Mouse (Mus musculus): ENCODE measurements around the gene Sult2b1. TPM values are rescaled to one million over a fixed set of nuclear protein-coding genes. Genes with fewer than 3 reads are reported as not detected.

The Sult2b1 gene
- total RNA-seq, 1 experiment: 1.6 TPM

DNA sequence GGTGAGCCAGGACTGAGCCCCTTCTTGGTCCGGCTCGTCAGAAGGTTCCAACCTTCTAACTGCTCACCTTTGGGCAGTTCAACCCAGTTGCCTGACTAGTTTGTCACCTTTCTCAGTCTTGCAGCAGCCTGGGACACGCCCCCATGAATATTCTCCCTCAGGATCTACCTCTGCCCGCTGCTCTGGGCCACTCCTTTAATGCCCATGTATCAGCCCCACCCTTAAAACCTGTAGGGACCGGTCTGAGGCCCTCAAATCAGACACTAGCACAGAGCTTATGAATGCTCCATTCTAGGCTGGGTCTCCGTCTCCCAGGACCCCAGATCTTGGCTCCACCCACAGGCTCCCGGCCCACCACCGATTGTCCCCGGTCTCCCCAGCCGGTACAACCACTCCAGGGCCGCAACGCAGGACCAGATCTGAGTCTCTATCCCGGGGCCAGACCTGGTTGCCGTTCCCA lies 69.8 kb downstream of the Sult2b1 start:
- peak overlapping the region; percentile 75 for H3K9ac ChIP-seq (ENCODE audit: insufficient read depth, low read depth, low read length, poor library complexity, severe bottlenecking)
- peaks cover 0 to 25% of the 10 kb centered on the region in 2 experiments; a peak in 2 of 4 replicates for H3K4me1 ChIP-seq (ENCODE audit: control insufficient read depth in 2 of 2, insufficient read depth in 2 of 2, low read length in 2 of 2, poor library complexity in 1 of 2)
- H3K4me3 ChIP-seq (ENCODE audit: insufficient read depth in 1 of 2, low read depth in 1 of 2, low read length in 2 of 2, poor library complexity in 1 of 2, severe bottlenecking in 1 of 2): peak overlapping the region; percentile 76 to 95
- no peaks in the 10 kb centered on the region for H3K9me3 ChIP-seq (ENCODE audit: control insufficient read depth, insufficient read depth, low read depth, low read length)
- no peak for DNase-seq (ENCODE audit: low read depth, low spot score)
- peak overlapping the region; percentile 40; the same call in 1 of the 2 replicates for H3K27ac ChIP-seq (ENCODE audit: insufficient read depth, low read depth, low read length, poor library complexity, severe bottlenecking)
- H3K36me3 ChIP-seq (ENCODE audit: control insufficient read depth, insufficient read depth, low read length, poor library complexity, severe bottlenecking): peaks cover 43% of the 10 kb centered on the region
- in situ Hi-C loops (cut with MboI; ENCODE audit: low sequenced_read_pairs in 2 of 2, unreplicated experiment in 2 of 2): no loop called here
- TF ChIP-seq HCFC1 (IDR thresholded peaks at IDR 0.05; ENCODE audit: borderline replicate concordance, insufficient read depth, low read length) (no peak), CHD2 (IDR thresholded peaks at IDR 0.05; ENCODE audit: low read depth, low read length) (no peak), ZNF384 (IDR thresholded peaks at IDR 0.05; ENCODE audit: low read depth, low read length) (no peak), MAFK (IDR thresholded peaks at IDR 0.05; ENCODE audit: insufficient read depth, low read depth, low read length) (no peak), ZC3H11A (IDR thresholded peaks at IDR 0.05; ENCODE audit: borderline replicate concordance, low read depth, low read length) (no peak)

DNA sequence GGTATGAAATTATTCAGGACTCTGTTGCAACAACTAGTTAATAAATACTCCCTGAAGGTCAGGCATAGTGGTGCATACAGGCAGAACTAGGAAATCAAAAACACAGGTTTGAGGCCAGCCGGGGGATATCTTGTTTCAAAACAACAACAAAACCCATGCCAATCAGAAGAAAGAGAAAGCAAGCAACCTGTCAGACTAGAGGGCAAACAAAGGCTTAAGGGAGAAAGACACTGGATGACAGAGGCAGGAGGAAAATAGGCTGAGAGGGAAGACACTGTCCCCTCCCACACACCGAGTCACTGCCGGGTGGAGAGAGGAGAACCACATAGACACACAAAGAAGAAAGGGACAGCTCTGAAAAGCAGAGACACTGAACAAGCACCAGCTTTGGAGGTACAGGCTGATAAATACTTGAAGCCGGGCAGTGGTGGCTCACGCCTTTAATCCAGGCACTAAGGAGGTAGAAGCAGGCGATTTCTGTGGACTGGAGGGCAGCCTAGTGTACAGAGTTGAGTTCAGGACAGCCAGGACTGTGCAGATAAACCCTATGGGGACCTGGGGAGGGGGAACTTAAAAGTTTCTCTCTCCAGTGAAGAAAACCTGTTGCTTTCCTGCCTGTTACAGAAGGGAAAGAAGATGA lies 70.5 kb downstream of the Sult2b1 start:
- Histone ChIP-seq H3K9me3 (ENCODE audit: control insufficient read depth, insufficient read depth, low read depth, low read length) (no peaks in the 10 kb centered on the region), H3K36me3 (ENCODE audit: control insufficient read depth, insufficient read depth, low read length, poor library complexity, severe bottlenecking) (peaks cover 37% of the 10 kb centered on the region), H3K27ac (ENCODE audit: insufficient read depth, low read depth, low read length, poor library complexity, severe bottlenecking) (no peak overlapping the region), H3K9ac (ENCODE audit: insufficient read depth, low read depth, low read length, poor library complexity, severe bottlenecking) (no peak overlapping the region; the same call in 1 of the 2 replicates), H3K4me1 (ENCODE audit: control insufficient read depth in 2 of 2, insufficient read depth in 2 of 2, low read length in 2 of 2, poor library complexity in 1 of 2) (peaks cover 0 to 25% of the 10 kb centered on the region in 2 experiments; a peak in 2 of 4 replicates), H3K4me3 (ENCODE audit: insufficient read depth in 1 of 2, low read depth in 1 of 2, low read length in 2 of 2, poor library complexity in 1 of 2, severe bottlenecking in 1 of 2) (peak overlapping the region in 1 of 2 experiments; percentile 76; a peak in 1 of 4 replicates)
- in situ Hi-C loops (cut with MboI; ENCODE audit: low sequenced_read_pairs in 2 of 2, unreplicated experiment in 2 of 2): no loop called here
- TF ChIP-seq CHD2 (IDR thresholded peaks at IDR 0.05; ENCODE audit: low read depth, low read length): no peak
- TF ChIP-seq HCFC1 (IDR thresholded peaks at IDR 0.05; ENCODE audit: borderline replicate concordance, insufficient read depth, low read length): no peak
- no peak for DNase-seq (ENCODE audit: low read depth, low spot score)

- Histone ChIP-seq H3K36me3 (ENCODE audit: control insufficient read depth, insufficient read depth, low read length, poor library complexity, severe bottlenecking) (peaks cover 31% of the 10 kb centered on the region), H3K27ac (ENCODE audit: insufficient read depth, low read depth, low read length, poor library complexity, severe bottlenecking) (no peak overlapping the region), H3K9me3 (ENCODE audit: control insufficient read depth, insufficient read depth, low read depth, low read length) (no peaks in the 10 kb centered on the region), H3K4me3 (ENCODE audit: insufficient read depth in 1 of 2, low read depth in 1 of 2, low read length in 2 of 2, poor library complexity in 1 of 2, severe bottlenecking in 1 of 2) (no peak overlapping the region), H3K9ac (ENCODE audit: insufficient read depth, low read depth, low read length, poor library complexity, severe bottlenecking) (no peak overlapping the region), H3K4me1 (ENCODE audit: control insufficient read depth in 2 of 2, insufficient read depth in 2 of 2, low read length in 2 of 2, poor library complexity in 1 of 2) (peaks cover 0 to 28% of the 10 kb centered on the region in 2 experiments; a peak in 2 of 4 replicates)
- in situ Hi-C loops (cut with MboI; ENCODE audit: low sequenced_read_pairs in 2 of 2, unreplicated experiment in 2 of 2): no loop called here
- no peak for DNase-seq (ENCODE audit: low read depth, low spot score)
- TF ChIP-seq CHD2 (IDR thresholded peaks at IDR 0.05; ENCODE audit: low read depth, low read length) (no peak), MAFK (IDR thresholded peaks at IDR 0.05; ENCODE audit: insufficient read depth, low read depth, low read length) (no peak), HCFC1 (IDR thresholded peaks at IDR 0.05; ENCODE audit: borderline replicate concordance, insufficient read depth, low read length) (no peak), ZNF384 (IDR thresholded peaks at IDR 0.05; ENCODE audit: low read depth, low read length) (no peak), ZC3H11A (IDR thresholded peaks at IDR 0.05; ENCODE audit: borderline replicate concordance, low read depth, low read length) (no peak)
These were observed 71.1 kb downstream of the Sult2b1 start for GRCm38 (mm10) chr7:45713396-45713795.

DNA sequence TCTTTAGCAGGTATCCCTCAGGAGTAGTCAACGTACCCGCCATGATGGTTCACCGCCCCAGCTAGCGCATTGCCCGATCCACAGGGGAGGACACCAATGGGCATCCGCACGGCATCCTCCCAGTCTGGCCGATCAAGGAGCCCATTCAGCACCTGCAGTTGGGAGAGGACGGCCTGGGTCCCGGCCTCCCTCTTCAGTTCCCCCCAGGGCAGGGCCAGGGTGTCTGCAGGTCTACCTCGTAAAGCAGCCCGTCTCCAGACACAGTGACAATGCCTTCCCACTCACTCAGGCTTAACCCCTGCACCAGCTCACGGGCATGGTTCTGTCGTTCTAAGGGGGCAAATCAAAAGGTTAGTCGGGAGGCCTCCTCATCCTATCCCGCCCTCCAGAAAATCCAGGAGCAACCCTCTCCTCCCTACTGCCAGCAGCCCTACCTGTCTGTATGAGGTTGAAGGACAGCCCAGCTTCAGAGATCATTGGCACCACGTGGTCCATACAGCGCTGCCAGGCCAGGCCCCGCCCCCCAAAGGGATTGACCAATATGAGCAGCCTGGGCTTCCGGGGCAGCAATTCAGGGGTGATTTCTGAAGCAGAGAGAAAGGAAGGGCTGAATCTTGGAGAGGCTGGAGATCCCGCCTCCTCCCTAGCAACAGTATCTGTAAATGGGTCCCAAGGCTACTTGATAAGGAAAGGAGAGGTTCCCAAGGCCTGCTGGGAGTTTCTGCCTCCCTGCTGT lies 72.3 kb downstream of the Sult2b1 start:
- no peak overlapping the region for H3K9ac ChIP-seq (ENCODE audit: insufficient read depth, low read depth, low read length, poor library complexity, severe bottlenecking)
- TF ChIP-seq HCFC1 (IDR thresholded peaks at IDR 0.05; ENCODE audit: borderline replicate concordance, insufficient read depth, low read length) (no peak), ZNF384 (IDR thresholded peaks at IDR 0.05; ENCODE audit: low read depth, low read length) (no peak), CHD2 (IDR thresholded peaks at IDR 0.05; ENCODE audit: low read depth, low read length) (no peak), MAFK (IDR thresholded peaks at IDR 0.05; ENCODE audit: insufficient read depth, low read depth, low read length) (no peak), ZC3H11A (IDR thresholded peaks at IDR 0.05; ENCODE audit: borderline replicate concordance, low read depth, low read length) (no peak)
- peaks cover 29% of the 10 kb centered on the region for H3K36me3 ChIP-seq (ENCODE audit: control insufficient read depth, insufficient read depth, low read length, poor library complexity, severe bottlenecking)
- in situ Hi-C loops (cut with MboI; ENCODE audit: low sequenced_read_pairs in 2 of 2, unreplicated experiment in 2 of 2): no loop called here
- DNase-seq (ENCODE audit: low read depth, low spot score): no peak
- no peak overlapping the region for H3K27ac ChIP-seq (ENCODE audit: insufficient read depth, low read depth, low read length, poor library complexity, severe bottlenecking)
- H3K4me3 ChIP-seq (ENCODE audit: insufficient read depth in 1 of 2, low read depth in 1 of 2, low read length in 2 of 2, poor library complexity in 1 of 2, severe bottlenecking in 1 of 2): no peak overlapping the region
- no peaks in the 10 kb centered on the region for H3K9me3 ChIP-seq (ENCODE audit: control insufficient read depth, insufficient read depth, low read depth, low read length)
- H3K4me1 ChIP-seq (ENCODE audit: control insufficient read depth in 2 of 2, insufficient read depth in 2 of 2, low read length in 2 of 2, poor library complexity in 1 of 2): peaks cover 5 to 34% of the 10 kb centered on the region in 2 experiments; a peak in 3 of 4 replicates

Data from ES-E14 (cell line).